Mouse (Mus musculus) kidney, embryonic 14.5 days (tissue): Measurements from ENCODE around the gene St13. TPM values are rescaled to one million over a fixed set of nuclear protein-coding genes. Genes with fewer than 3 reads are reported as not detected.

Experiments used
- ATAC-seq: fragments of 200-750 bp; cut with Nextera tagmentation; 2 replicates; pipeline ENCODE4 v1.8.0; 2017; ENCODE audit warnings: moderate number of reproducible peaks, mild to moderate bottlenecking, moderate TSS enrichment, moderate library complexity; ENCODE audit not compliant: low FRiP score, low TSS enrichment
- H3K27ac ChIP-seq: fragments of 300-500 bp; sonication (generic); 2 replicates; pipeline ENCODE4 v1.5.1; 2014; ENCODE audit warnings: low read depth, mild to moderate bottlenecking, low read length, moderate library complexity, mixed read lengths
- H3K27me3 ChIP-seq: fragments of 300-500 bp; sonication (generic); 2 replicates; pipeline ENCODE4 v1.6.1; 2014; ENCODE audit warnings: mild to moderate bottlenecking, low read length; ENCODE audit not compliant: control insufficient read depth, insufficient read depth
- H3K36me3 ChIP-seq: fragments of 300-500 bp; sonication (generic); 2 replicates; pipeline ENCODE4 v1.6.1; 2014; ENCODE audit warnings: low read length, mixed read lengths; ENCODE audit not compliant: control insufficient read depth, insufficient read depth
- H3K4me1 ChIP-seq: fragments of 300-500 bp; sonication (generic); 2 replicates; pipeline ENCODE4 v1.6.1; 2014; ENCODE audit warnings: low read length, mixed read lengths; ENCODE audit not compliant: control insufficient read depth, insufficient read depth
- H3K4me2 ChIP-seq: fragments of 300-500 bp; sonication (generic); replicated peaks from 2 replicates; pipeline ENCODE4 v1.6.1; 2014; ENCODE audit warnings: low read depth, mild to moderate bottlenecking, low read length
- H3K4me3 ChIP-seq: fragments of 300-500 bp; sonication (generic); 2 replicates; pipeline ENCODE4 v1.5.1; 2014; ENCODE audit warnings: mild to moderate bottlenecking, low read length
- H3K9ac ChIP-seq: fragments of 300-500 bp; sonication (generic); 2 replicates; pipeline ENCODE4 v1.6.1; 2014; ENCODE audit warnings: low read depth, mild to moderate bottlenecking, low read length, moderate library complexity
- H3K9me3 ChIP-seq: fragments of 300-500 bp; sonication (generic); 2 replicates; pipeline ENCODE4 v1.6.1; 2016; ENCODE audit warnings: low read length; ENCODE audit not compliant: control insufficient read depth
- WGBS: fragments of 180-500 bp; shearing (Covaris S2); extraction: QIAGEN DNeasy Blood & Tissue Kit; methylation state at CpG from one replicate; pipeline ENCODE4 v1.1.7; 2014; 5-methylcytosine and 5-hydroxymethylcytosine counted together
- polyA plus RNA-seq: library from polyadenylated mRNA; unstranded; fragments of >200 nt; fragmentation: Nextera tagmentation; extraction: Ambion mirVana; gene quantifications from 2 replicates; pipeline ENCODE4 v1.2.1, GENCODE M21; 2014

Gene St13
- polyA plus RNA-seq, 1 experiment from 2014 or later, result 171 TPM

DNA sequence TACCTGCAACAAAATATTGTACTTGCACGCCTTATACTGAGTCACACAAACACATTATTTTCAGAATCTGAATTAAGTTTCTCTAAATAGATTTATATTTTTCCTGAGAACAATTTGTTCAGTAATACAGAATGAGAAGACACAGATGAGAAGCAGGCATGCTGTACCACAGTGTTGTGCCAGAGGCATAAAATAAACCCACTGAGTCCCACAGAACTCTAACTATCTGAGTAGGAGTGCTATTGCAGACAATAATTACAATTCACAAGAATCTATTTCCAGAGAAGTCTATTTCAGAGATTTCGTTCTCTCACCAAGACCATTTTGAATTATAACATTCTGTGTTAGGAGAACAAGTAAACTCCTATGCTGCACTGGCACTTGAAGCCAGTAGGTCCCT lies 52.4 kb downstream of the St13 start:
- 92% methylated on average over 2 of the region's 2 CpGs for WGBS
- no peak overlapping the region for H3K4me3 ChIP-seq
- no peaks in the 10 kb centered on the region for H3K9me3 ChIP-seq
- H3K27ac ChIP-seq, result no peak overlapping the region
- no peaks in the 10 kb centered on the region for H3K4me1 ChIP-seq
- ATAC-seq, result no peak
- H3K27me3 ChIP-seq, result no peaks in the 10 kb centered on the region
- H3K36me3 ChIP-seq, result no peaks in the 10 kb centered on the region; the same call in 1 of the 2 replicates
- no peak overlapping the region for H3K9ac ChIP-seq
- no peak overlapping the region for H3K4me2 ChIP-seq

DNA sequence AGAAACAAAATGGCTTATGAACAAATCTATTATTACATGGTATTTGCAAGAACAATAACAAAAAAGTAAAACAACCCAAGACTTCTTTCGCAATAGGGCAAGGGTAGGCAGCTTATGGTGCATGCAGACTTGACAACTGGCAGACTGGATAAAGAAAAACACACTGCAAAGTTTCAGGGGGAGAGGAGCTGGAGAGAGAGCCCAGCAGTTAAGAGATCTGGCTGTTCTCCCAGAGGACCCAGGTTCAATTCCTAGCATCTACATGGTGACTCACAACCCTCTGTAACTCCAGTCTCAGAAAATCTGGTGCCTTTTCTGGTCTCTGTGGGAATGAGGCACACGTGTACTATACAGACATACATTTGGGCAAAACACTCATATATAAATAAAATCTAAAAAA lies 58.5 kb downstream of the St13 start:
- no peak overlapping the region for H3K9ac ChIP-seq
- no peaks in the 10 kb centered on the region for H3K9me3 ChIP-seq
- 97% methylated on average over 2 of the region's 2 CpGs for WGBS
- peaks cover 25% of the 10 kb centered on the region for H3K36me3 ChIP-seq
- no peak overlapping the region for H3K27ac ChIP-seq
- H3K4me1 ChIP-seq, result no peaks in the 10 kb centered on the region
- no peaks in the 10 kb centered on the region for H3K27me3 ChIP-seq
- H3K4me2 ChIP-seq, result no peak overlapping the region
- ATAC-seq, result no peak
- H3K4me3 ChIP-seq, result no peak overlapping the region

DNA sequence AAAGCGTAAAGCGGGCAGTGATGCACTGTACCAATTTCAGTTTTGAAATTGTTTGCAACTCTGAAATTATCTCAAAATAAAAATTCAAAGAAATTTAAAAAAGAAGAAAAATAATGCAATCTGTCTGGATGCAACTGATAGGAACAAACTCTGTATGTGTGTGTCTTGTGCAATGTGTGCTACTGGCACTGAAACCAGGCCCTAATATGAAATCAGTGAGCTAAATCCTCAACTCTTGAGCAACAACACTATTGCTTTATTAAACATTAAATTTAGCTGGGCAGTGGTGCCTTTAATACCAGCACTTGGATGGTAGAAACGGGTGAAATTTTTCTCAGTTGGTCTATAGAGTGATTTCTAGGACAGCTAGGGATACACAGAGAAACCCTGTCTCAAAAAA lies 60.7 kb downstream of the St13 start:
- no peaks in the 10 kb centered on the region for H3K27me3 ChIP-seq
- H3K36me3 ChIP-seq, result peaks cover 40% of the 10 kb centered on the region
- no peak for ATAC-seq
- H3K9me3 ChIP-seq, result no peaks in the 10 kb centered on the region
- no peak overlapping the region for H3K4me3 ChIP-seq
- H3K9ac ChIP-seq, result no peak overlapping the region
- H3K4me1 ChIP-seq, result no peaks in the 10 kb centered on the region
- no peak overlapping the region for H3K27ac ChIP-seq
- 96% methylated on average over 3 of the region's 3 CpGs for WGBS
- H3K4me2 ChIP-seq, result no peak overlapping the region

DNA sequence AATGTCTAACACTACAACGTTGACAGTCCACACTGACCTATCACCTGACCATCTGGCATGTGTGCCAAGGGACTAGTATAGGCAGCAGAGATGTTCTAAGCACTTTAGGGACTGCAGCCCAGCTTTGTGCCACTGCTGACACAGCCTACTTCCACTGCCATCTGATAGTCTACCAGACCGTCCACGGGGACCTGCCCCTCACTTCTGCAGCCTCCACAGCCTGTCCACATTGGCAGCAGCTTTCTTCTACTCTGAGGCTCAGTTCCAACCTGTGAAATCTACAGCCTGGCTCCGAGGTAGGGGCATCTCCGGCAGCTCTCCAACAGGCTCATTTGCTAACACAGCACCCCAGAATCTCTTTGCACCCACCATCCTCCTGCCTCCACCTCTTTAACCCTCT lies 63.4 kb downstream of the St13 start:
- no peaks in the 10 kb centered on the region for H3K9me3 ChIP-seq
- H3K4me3 ChIP-seq, result no peak overlapping the region
- no peak overlapping the region for H3K27ac ChIP-seq
- H3K27me3 ChIP-seq, result no peaks in the 10 kb centered on the region
- no peak overlapping the region for H3K9ac ChIP-seq
- H3K4me2 ChIP-seq, result no peak overlapping the region
- no peak for ATAC-seq
- 83% methylated on average over 5 of the region's 5 CpGs for WGBS
- H3K4me1 ChIP-seq, result no peaks in the 10 kb centered on the region
- H3K36me3 ChIP-seq, result peaks cover 59% of the 10 kb centered on the region

DNA sequence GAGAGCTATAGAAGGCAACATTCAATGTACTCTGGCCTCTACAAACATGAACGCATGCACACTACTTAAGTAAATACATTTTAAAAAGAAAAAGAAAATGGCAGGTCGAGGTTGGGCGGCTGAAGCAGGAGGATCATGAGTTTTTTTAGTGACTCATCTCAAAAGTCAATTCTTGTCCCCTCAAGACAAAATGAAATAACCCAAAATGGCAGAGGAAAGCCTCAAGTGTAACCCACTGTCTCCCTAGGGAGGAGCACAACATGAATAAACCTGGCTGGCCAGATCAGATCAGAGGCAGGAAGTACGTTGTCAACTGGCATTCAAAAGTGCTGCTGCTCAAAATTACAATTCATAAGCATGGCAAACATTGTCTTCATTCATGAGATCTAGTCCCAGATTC lies 67.4 kb downstream of the St13 start:
- no peak overlapping the region for H3K4me2 ChIP-seq
- H3K9me3 ChIP-seq, result no peaks in the 10 kb centered on the region
- no peak overlapping the region for H3K4me3 ChIP-seq
- H3K27ac ChIP-seq, result no peak overlapping the region
- WGBS, result 95% methylated on average over 4 of the region's 4 CpGs
- 0 out of 2 replicates have a peak, but pooled peaks cover 3% of the 10 kb centered on the region for H3K4me1 ChIP-seq
- no peak overlapping the region for H3K9ac ChIP-seq
- peaks cover 55% of the 10 kb centered on the region for H3K36me3 ChIP-seq
- no peak for ATAC-seq
- H3K27me3 ChIP-seq, result no peaks in the 10 kb centered on the region

DNA sequence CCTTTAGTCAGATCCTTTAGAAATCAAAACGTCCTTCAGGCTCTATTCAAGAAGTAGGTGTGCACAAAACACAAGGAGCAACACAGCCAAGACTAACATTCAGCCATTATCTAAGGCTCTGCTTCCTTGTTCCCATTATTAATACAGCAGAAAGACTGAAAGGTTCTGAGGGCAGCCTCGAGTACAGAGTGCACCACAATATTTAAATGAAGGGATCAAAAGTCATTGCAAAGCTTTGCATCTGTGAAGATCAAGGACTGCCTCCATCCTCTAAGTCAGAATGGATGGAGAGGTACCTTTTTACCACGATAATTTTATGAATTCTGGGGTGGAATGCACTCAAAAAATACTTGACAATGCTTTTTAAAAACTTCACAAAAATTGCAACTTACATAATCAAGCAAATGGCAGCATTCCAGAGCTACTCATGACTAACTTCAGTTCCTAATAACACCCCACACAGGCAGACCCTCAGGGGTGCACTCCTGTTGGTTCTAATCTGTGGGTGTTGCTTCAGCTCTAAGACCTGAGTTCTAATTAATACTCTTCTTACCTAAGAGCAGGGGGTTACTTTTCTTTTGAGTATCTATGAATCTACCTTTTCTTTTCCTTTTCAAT lies 69.0 kb downstream of the St13 start:
- H3K4me3 ChIP-seq, result no peak overlapping the region
- no peak for ATAC-seq
- H3K4me2 ChIP-seq, result no peak overlapping the region
- no peak overlapping the region for H3K27ac ChIP-seq
- H3K9me3 ChIP-seq, result no peaks in the 10 kb centered on the region
- H3K36me3 ChIP-seq, result peaks cover 61% of the 10 kb centered on the region
- 0 out of 2 replicates have a peak, but pooled peaks cover 3% of the 10 kb centered on the region for H3K4me1 ChIP-seq
- H3K27me3 ChIP-seq, result no peaks in the 10 kb centered on the region
- WGBS, result 74% methylated on average over 3 of the region's 3 CpGs
- no peak overlapping the region for H3K9ac ChIP-seq

DNA sequence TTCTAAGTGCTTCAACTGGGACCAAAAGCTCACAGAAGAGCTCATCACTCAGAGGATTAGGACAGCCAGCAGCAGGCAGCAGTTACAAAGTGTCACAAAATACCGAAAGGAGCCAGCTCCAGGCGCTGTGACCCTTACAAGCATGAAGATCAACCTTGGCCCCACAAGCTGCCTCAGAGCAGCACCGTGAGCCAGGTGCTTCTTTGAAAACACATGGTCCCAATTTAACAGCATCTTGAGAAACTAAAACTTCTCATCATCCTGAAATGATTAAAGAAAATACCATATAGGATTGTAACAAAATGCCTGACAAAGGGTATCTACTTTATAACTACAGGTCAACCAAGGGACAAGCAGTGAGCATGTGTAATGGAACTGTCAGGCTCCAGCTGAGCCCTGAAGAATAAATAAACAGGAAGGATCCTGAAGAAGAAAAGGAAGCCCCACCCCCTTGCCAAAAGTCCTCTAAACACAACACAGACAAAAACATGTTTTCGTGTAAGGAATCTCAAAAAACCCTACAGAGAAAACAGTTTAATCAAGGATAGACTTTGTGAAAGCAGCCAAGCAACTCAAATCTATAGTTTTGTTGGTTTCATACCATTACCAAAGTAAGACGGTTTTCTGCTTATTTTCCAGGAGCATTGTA lies 70.0 kb downstream of the St13 start:
- no peak overlapping the region for H3K27ac ChIP-seq

DNA sequence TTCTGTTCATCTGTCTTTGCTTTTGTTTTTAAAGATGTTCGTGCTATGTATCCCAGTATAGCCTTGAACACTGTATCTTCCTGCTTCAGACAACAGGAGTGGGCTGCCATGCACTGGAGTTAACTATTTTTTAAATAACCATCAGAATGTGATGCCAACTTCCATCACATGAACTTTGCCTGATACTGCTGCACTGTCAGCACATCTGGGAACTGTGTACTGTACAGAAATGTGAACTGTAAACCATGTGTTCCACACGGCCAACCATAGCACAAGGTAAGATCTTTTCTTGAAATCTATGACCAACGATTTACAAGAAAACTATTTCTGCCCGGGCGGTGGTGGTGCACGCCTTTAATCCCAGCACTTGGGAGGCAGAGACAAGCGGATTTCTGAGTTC lies 72.4 kb downstream of the St13 start:
- Histone ChIP-seq H3K4me2 (no peak overlapping the region), H3K27ac (no peak overlapping the region), H3K4me3 (no peak overlapping the region), H3K27me3 (no peaks in the 10 kb centered on the region), H3K36me3 (peaks cover 55% of the 10 kb centered on the region), H3K4me1 (0 out of 2 replicates have a peak, but pooled peaks cover 3% of the 10 kb centered on the region), H3K9ac (no peak overlapping the region), H3K9me3 (no peaks in the 10 kb centered on the region)
- 97% methylated on average over 7 of the region's 7 CpGs for WGBS
- ATAC-seq, result no peak

More for the DNA sequence above, 70.0 kb downstream of the St13 start:
- H3K9ac ChIP-seq, result no peak overlapping the region
- no peak overlapping the region for H3K4me3 ChIP-seq
- no peaks in the 10 kb centered on the region for H3K27me3 ChIP-seq
- peaks cover 63% of the 10 kb centered on the region for H3K36me3 ChIP-seq
- H3K4me1 ChIP-seq, result 0 out of 2 replicates have a peak, but pooled peaks cover 3% of the 10 kb centered on the region
- no peaks in the 10 kb centered on the region for H3K9me3 ChIP-seq
- no peak overlapping the region for H3K4me2 ChIP-seq
- no peak for ATAC-seq
- 38% methylated on average over 5 of the region's 5 CpGs for WGBS

DNA sequence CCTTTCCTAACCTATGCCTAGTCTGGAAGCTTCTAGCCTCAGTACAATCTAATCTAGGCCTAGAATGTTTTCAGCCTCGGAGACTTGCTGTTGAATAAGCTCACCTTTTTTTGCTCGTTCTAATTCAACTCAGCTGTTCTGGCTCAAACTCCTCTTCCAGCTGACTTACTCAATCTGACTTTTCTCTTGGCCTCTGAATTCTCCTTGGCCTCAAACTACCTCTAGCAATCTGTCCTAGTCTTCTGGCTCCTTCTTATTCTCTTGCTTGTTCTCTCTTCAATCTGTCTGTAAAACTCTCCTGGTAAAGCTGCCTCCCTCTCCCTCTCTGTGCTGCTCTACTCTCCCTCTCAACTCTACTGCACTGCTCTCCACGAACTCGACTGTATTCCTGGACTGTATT lies 74.9 kb downstream of the St13 start:
- Histone ChIP-seq H3K4me3 (no peak overlapping the region), H3K27ac (no peak overlapping the region), H3K9me3 (no peaks in the 10 kb centered on the region), H3K9ac (no peak overlapping the region), H3K4me2 (no peak overlapping the region), H3K36me3 (peaks cover 71% of the 10 kb centered on the region), H3K27me3 (no peaks in the 10 kb centered on the region), H3K4me1 (0 out of 2 replicates have a peak, but pooled peaks cover 3% of the 10 kb centered on the region)
- no peak for ATAC-seq
- WGBS, result 86% methylated on average over 4 of the region's 4 CpGs
